Mouse (Mus musculus) urinary bladder, postnatal 10 days (tissue): ENCODE measurements around the gene Armc5.

Source experiments
- DNase-seq: peaks from one replicate; pipeline ENCODE4 v3.0.0; 2022; ENCODE audit warnings: low spot score

The Armc5 gene

GRCm38 (mm10) chr7:128288923-128289544 lies 51.9 kb downstream of the Armc5 start:
- no peak for DNase-seq
